Mouse (Mus musculus) limb, embryonic 14.5 days (tissue): ENCODE results near the gene Frmpd3. TPM values are rescaled to one million over a fixed set of nuclear protein-coding genes. Genes with fewer than 3 reads are reported as not detected.
"Not testable (repeated sequence)": the region's sequence is repeated elsewhere in the genome, so short reads cannot be mapped to it uniquely, and the experiment has no call there.

Source experiments
- ATAC-seq: fragments of 200-750 bp; cut with Nextera tagmentation; 2 replicates; pipeline ENCODE4 v1.8.0; 2017; ENCODE audit warnings: low read depth, moderate number of reproducible peaks, moderate TSS enrichment; ENCODE audit not compliant: low FRiP score
- DNase-seq: peaks from one replicate; pipeline ENCODE4 v3.0.0-alpha.2; 2015; ENCODE audit warnings: low spot score
- H3K27ac ChIP-seq: fragments of 300-500 bp; sonication (generic); replicated peaks from 2 replicates; pipeline ENCODE4 v1.5.1; 2014; ENCODE audit warnings: low read depth, mild to moderate bottlenecking, low read length, moderate library complexity, mixed read lengths
- H3K27me3 ChIP-seq: fragments of 300-500 bp; sonication (generic); 2 replicates; pipeline ENCODE4 v1.6.1; 2014; ENCODE audit warnings: low read length, mixed read lengths; ENCODE audit not compliant: control insufficient read depth, insufficient read depth
- H3K36me3 ChIP-seq: fragments of 300-500 bp; sonication (generic); 2 replicates; pipeline ENCODE4 v1.6.1; 2014; ENCODE audit warnings: mild to moderate bottlenecking, low read length, moderate library complexity, mixed read lengths; ENCODE audit not compliant: control insufficient read depth, insufficient read depth
- H3K4me1 ChIP-seq: fragments of 300-500 bp; sonication (generic); 2 replicates; pipeline ENCODE4 v1.6.1; 2014; ENCODE audit warnings: antibody characterized with exemption, low read length, mixed read lengths; ENCODE audit not compliant: control insufficient read depth, insufficient read depth
- H3K4me2 ChIP-seq: fragments of 300-500 bp; sonication (generic); replicated peaks from 2 replicates; pipeline ENCODE4 v1.6.1; 2014; ENCODE audit warnings: low read depth, mild to moderate bottlenecking, low read length, moderate library complexity; ENCODE audit not compliant: severe bottlenecking
- H3K4me3 ChIP-seq: fragments of 300-500 bp; sonication (generic); replicated peaks from 2 replicates; pipeline ENCODE4 v1.5.1; 2014; ENCODE audit warnings: low read length
- H3K9ac ChIP-seq: fragments of 300-500 bp; sonication (generic); 2 replicates; pipeline ENCODE4 v1.6.1; 2014; ENCODE audit warnings: mild to moderate bottlenecking, low read depth, low read length, moderate library complexity; ENCODE audit not compliant: severe bottlenecking
- H3K9me3 ChIP-seq: fragments of 300-500 bp; sonication (generic); 2 replicates; pipeline ENCODE4 v1.6.1; 2016; ENCODE audit warnings: low read length; ENCODE audit not compliant: control insufficient read depth
- POLR2A ChIP-seq: fragments of 200-500 bp; IDR thresholded peaks from 2 replicates; pipeline ENCODE4 v1.8.0; 2012; ENCODE audit warnings: inconsistent platforms, mild to moderate bottlenecking, moderate library complexity, borderline replicate concordance; ENCODE audit not compliant: insufficient read depth, insufficient read length; ENCODE audit errors: extremely low read depth
- WGBS: fragments of 180-500 bp; shearing (Covaris S2); extraction: QIAGEN DNeasy Blood & Tissue Kit; methylation state at CpG from one replicate; pipeline ENCODE4 v1.1.7; 2014; 5-methylcytosine and 5-hydroxymethylcytosine counted together
- polyA plus RNA-seq, 2 experiments: library from polyadenylated mRNA; depleted of rRNA in 1 of 2; stranded (reverse) in 1 of 2; unstranded in 1 of 2; fragments of >200 nt; fragmentation: Nextera tagmentation in 1 of 2; extraction: Ambion mirVana in 1 of 2; gene quantifications; 2 replicates each; pipeline versions ENCODE4 v1.2.1 to v1.2.3; 2012 to 2014

The Frmpd3 gene
- 1.1 and 1.2 TPM in 2 replicates for polyA plus RNA-seq (2012; rRNA removed)
- 0.44 and 0.56 TPM in 2 replicates for polyA plus RNA-seq (2014; fragmentation: Nextera tagmentation; extraction: Ambion mirVana)

DNA sequence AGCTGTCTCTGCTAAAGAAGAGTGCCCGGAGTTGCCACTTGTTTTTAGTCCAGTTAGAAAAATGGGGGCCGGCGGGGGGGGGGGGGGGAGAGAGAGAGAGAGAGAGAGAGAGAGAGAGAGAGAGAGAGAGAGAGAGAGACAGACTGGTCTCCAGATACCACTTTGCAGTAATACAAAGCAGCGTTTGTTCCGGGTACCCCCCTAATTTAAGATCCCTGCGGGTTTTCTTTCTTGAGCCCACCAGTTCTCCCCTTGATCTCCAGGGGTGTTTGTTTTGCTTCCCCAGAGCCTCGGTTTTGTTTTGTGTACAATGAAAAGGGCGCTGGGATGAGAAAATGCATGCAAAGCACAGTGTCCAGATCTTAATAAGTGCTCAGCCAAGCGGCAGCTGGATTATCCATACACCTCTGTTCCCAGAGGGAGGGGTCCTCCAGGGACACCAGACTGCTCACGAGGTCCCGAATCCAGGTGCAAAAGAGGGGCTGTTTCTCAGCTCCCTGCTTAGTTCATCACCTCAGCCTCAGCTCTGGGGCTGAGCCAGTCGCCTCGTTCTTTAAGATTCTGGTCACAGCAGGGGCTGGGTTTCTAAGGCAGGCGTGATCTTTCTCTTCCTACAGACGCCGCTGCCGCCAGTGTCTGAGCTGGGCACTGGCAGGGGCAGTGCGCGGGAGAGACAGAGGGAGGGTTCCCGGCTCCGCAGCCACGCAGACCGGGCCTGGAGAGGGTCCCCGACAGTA, at the start of gene Frmpd3:
Gene Frmpd3 (plus strand): TSS at position 608 of the 737 bp plus-strand sequence.
- peak within 1 kb of the TSS; percentile 65 for H3K4me2 ChIP-seq
- H3K27me3 ChIP-seq: peaks cover 20% of the 10 kb centered on the region
- peak within 1 kb of the TSS; percentile 47 for H3K9ac ChIP-seq
- ATAC-seq (no peak; the same call in 1 of the 2 replicates), DNase-seq (no peak)
- 25% methylated on average over 20 of the region's 24 CpGs for WGBS
- TF ChIP-seq POLR2A: no peak
- no peaks in the 10 kb centered on the region for H3K9me3 ChIP-seq
- H3K27ac ChIP-seq: no peak within 1 kb of the TSS
- no peaks in the 10 kb centered on the region for H3K4me1 ChIP-seq
- H3K36me3 ChIP-seq: no peaks in the 10 kb centered on the region
- peak within 1 kb of the TSS; percentile 35 for H3K4me3 ChIP-seq

DNA sequence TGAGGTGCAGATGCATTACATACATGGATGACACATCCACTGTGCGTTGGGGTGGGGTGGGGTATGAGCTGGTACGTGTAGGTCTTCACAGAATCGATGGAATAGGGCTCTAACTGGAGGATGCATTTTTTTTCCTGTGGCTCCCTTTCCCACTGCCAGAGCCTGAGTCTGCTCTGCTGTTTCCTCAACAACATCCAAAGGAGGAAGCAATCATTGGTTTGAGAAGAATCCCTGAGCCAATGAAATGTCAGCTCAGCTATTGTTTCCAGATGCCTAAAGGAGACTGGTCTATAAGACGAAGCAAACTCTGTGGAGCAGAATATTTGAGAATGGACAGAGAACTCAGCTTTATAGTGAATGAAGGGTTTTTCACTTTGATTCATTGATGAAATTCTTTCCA, 38.3 kb upstream of the Frmpd3 start:
- Histone ChIP-seq H3K36me3 (no peaks in the 10 kb centered on the region), H3K4me3 (no peak overlapping the region), H3K9ac (no peak overlapping the region), H3K27ac (no peak overlapping the region), H3K4me1 (no peaks in the 10 kb centered on the region), H3K9me3 (no peaks in the 10 kb centered on the region), H3K27me3 (no peaks in the 10 kb centered on the region), H3K4me2 (no peak overlapping the region)
- WGBS: 36% methylated on average over 4 of the region's 4 CpGs
- no peak for TF ChIP-seq POLR2A
- ATAC-seq (no peak; the same call in 1 of the 2 replicates), DNase-seq (peak; percentile 40)

DNA sequence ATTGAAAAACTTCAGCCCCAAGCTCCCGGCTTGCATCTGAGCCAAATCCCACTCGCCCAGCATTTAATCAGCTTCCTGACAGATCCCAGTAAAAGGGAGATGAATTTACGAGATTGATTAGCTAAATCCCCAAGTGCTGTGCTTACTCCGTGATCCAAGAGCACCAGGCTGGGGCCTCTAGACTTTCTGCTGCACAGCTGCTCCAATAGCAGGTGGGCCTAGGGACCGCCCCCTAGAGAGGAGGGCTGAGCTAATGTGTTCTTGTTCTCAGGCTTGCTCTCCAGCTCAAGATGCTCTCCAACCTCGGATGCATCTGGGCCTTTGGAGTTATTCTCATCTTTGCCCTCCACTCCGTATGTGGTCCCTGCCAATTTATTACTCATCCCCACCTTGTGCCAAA, 36.4 kb upstream of the Frmpd3 start:
- H3K27me3 ChIP-seq: no peaks in the 10 kb centered on the region
- no peaks in the 10 kb centered on the region for H3K4me1 ChIP-seq
- H3K36me3 ChIP-seq: no peaks in the 10 kb centered on the region
- 57% methylated on average over 7 of the region's 7 CpGs for WGBS
- TF ChIP-seq POLR2A: no peak
- H3K9ac ChIP-seq: no peak overlapping the region
- H3K27ac ChIP-seq: no peak overlapping the region
- no peak overlapping the region for H3K4me2 ChIP-seq
- H3K4me3 ChIP-seq: no peak overlapping the region
- DNase-seq (no peak), ATAC-seq (no peak)
- H3K9me3 ChIP-seq: no peaks in the 10 kb centered on the region

DNA sequence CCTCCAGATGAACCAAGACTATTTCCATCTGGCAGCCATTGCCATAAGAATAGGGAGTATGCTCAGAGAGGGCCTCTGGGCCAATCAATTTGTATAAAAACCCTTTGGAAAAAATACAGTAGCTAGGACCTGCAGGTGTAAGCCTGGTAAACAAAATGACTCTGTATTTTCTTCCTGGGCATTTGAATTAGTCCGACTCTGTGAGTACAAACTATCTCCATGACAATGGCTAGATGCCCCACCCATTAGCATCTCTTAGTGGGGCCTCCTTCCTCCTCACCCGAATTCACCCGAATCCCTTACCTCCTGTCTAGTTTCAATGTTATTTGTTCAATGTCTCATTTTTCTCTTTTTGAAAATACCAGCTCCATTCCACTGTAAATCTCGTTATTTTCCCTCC, 24.1 kb upstream of the Frmpd3 start:
- ATAC-seq: no peak
- 77% methylated on average over 4 of the region's 4 CpGs for WGBS
- no peaks in the 10 kb centered on the region for H3K4me1 ChIP-seq
- no peak overlapping the region for H3K27ac ChIP-seq
- H3K9ac ChIP-seq: no peak overlapping the region
- no peak overlapping the region for H3K4me2 ChIP-seq
- no peaks in the 10 kb centered on the region for H3K27me3 ChIP-seq
- DNase-seq: no peak
- no peak for TF ChIP-seq POLR2A
- no peaks in the 10 kb centered on the region for H3K36me3 ChIP-seq
- H3K4me3 ChIP-seq: no peak overlapping the region
- H3K9me3 ChIP-seq: no peaks in the 10 kb centered on the region

DNA sequence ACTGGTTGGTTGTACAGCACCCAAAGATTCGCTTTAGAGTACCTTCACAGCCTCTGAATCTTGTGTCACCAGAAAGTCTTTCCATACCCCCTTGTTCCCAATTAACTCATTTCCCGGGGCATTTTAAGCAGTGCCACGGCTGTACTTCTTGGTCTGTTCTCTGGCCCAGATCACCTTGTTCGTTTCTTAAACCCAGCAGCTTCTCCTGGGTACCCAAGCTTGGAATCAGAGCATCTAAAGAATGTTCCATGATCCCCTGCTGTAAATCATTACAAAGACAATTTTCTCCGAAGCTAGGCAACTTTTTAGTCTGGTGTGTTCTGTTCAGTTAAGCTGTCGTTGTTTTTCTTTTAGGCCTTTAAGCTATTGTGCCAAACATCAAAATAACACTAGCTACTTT, 22.9 kb upstream of the Frmpd3 start:
- no peaks in the 10 kb centered on the region for H3K36me3 ChIP-seq
- no peak overlapping the region for H3K9ac ChIP-seq
- 69% methylated on average over 6 of the region's 6 CpGs for WGBS
- H3K27ac ChIP-seq: no peak overlapping the region
- H3K27me3 ChIP-seq: no peaks in the 10 kb centered on the region
- no peak overlapping the region for H3K4me3 ChIP-seq
- no peak for DNase-seq
- H3K9me3 ChIP-seq: no peaks in the 10 kb centered on the region
- no peaks in the 10 kb centered on the region for H3K4me1 ChIP-seq
- no peak for TF ChIP-seq POLR2A
- no peak overlapping the region for H3K4me2 ChIP-seq
- no peak for ATAC-seq

DNA sequence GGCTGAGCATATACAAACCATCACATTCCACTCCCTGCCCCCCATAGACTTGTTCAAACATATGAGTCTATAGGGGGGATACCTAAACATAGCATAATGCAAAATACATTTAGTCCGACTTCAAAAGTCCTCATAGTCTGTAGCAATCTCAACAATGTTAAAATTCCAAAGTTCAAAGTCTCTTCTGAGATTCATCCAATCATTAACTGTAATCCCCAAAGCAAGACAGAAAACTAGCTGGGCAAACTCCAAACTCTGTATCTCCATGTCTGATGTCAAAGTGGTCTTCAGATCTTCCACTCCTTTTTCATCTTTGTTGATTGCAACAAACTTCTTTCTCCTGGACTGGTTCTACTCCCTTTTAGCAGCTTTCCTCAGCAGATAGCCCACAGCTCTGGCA, 21.4 kb upstream of the Frmpd3 start:
- not testable (repeated sequence) for H3K27me3 ChIP-seq, H3K4me3 ChIP-seq, H3K27ac ChIP-seq, DNase-seq, H3K4me2 ChIP-seq, H3K36me3 ChIP-seq, ATAC-seq, H3K9me3 ChIP-seq, H3K9ac ChIP-seq, H3K4me1 ChIP-seq
- WGBS: 93% methylated on average over 1 of the region's 1 CpGs
